Mouse (Mus musculus): Measurements from ENCODE around the gene Ttc33. TPM values are rescaled to one million over a fixed set of nuclear protein-coding genes. Genes with fewer than 3 reads are reported as not detected.
A peak's percentile ranks its signal among the peaks of the same experiment; 100 is the strongest.

Ttc33 gene
- polyA plus RNA-seq, 1 experiment = 14.2 TPM

GRCm38 (mm10) chr15:5234659-5235058 is 49.3 kb downstream of the Ttc33 start:
- Histone ChIP-seq H3K27me3 (replicated peaks; ENCODE audit: control insufficient read depth, insufficient read depth, low read length) (no peaks in the 10 kb centered on the region), H3K4me1 (ENCODE audit: control insufficient read depth, insufficient read depth, low read length) (no peaks in the 10 kb centered on the region), H3K27ac (ENCODE audit: insufficient read depth, low read depth, low read length) (no peak overlapping the region), H3K4me3 (ENCODE audit: insufficient read depth, low read depth, low read length) (no peak overlapping the region), H3K36me3 (ENCODE audit: control insufficient read depth, insufficient read depth, low read length) (no peaks in the 10 kb centered on the region; the same call in 1 of the 2 replicates)
- TF ChIP-seq CTCF (conservative IDR thresholded peaks at IDR 0.05; ENCODE audit: insufficient read depth, insufficient read length, low read depth, low read length) = no peak
- TF ChIP-seq POLR2A (IDR thresholded peaks at IDR 0.05; ENCODE audit: low read depth, low read length) = no peak
- no peak for DNase-seq
- 89% methylated on average over 16 of the region's 16 CpGs for WGBS

- no peaks in the 10 kb centered on the region for H3K27me3 ChIP-seq (replicated peaks; ENCODE audit: control insufficient read depth, insufficient read depth, low read length)
- H3K4me1 ChIP-seq (ENCODE audit: control insufficient read depth, insufficient read depth, low read length) = no peaks in the 10 kb centered on the region
- no peak overlapping the region for H3K4me3 ChIP-seq (ENCODE audit: insufficient read depth, low read depth, low read length)
- TF ChIP-seq CTCF (conservative IDR thresholded peaks at IDR 0.05; ENCODE audit: insufficient read depth, insufficient read length, low read depth, low read length) (no peak), POLR2A (IDR thresholded peaks at IDR 0.05; ENCODE audit: low read depth, low read length) (no peak)
- DNase-seq = peak; percentile 53
- H3K27ac ChIP-seq (ENCODE audit: insufficient read depth, low read depth, low read length) = no peak overlapping the region
- 30% methylated on average over 8 of the region's 8 CpGs for WGBS
- no peaks in the 10 kb centered on the region; the same call in 1 of the 2 replicates for H3K36me3 ChIP-seq (ENCODE audit: control insufficient read depth, insufficient read depth, low read length)
Observed at GRCm38 (mm10) chr15:5235527-5235926, 50.2 kb downstream of the Ttc33 start.

GRCm38 (mm10) chr15:5236538-5236937 is 51.2 kb downstream of the Ttc33 start:
- Histone ChIP-seq H3K27ac (ENCODE audit: insufficient read depth, low read depth, low read length) (no peak overlapping the region), H3K4me1 (ENCODE audit: control insufficient read depth, insufficient read depth, low read length) (no peaks in the 10 kb centered on the region), H3K4me3 (ENCODE audit: insufficient read depth, low read depth, low read length) (no peak overlapping the region), H3K27me3 (replicated peaks; ENCODE audit: control insufficient read depth, insufficient read depth, low read length) (no peaks in the 10 kb centered on the region), H3K36me3 (ENCODE audit: control insufficient read depth, insufficient read depth, low read length) (no peaks in the 10 kb centered on the region; the same call in 1 of the 2 replicates)
- WGBS = 11% methylated on average over 6 of the region's 6 CpGs
- DNase-seq = peak; percentile 85
- TF ChIP-seq CTCF (conservative IDR thresholded peaks at IDR 0.05; ENCODE audit: insufficient read depth, insufficient read length, low read depth, low read length) (peak; percentile 98), POLR2A (IDR thresholded peaks at IDR 0.05; ENCODE audit: low read depth, low read length) (no peak)

- DNase-seq = peak; percentile 25
- no peaks in the 10 kb centered on the region for H3K4me1 ChIP-seq (ENCODE audit: control insufficient read depth, insufficient read depth, low read length)
- H3K36me3 ChIP-seq (ENCODE audit: control insufficient read depth, insufficient read depth, low read length) = no peaks in the 10 kb centered on the region; the same call in 1 of the 2 replicates
- WGBS = 54% methylated on average over 7 of the region's 7 CpGs
- H3K27me3 ChIP-seq (replicated peaks; ENCODE audit: control insufficient read depth, insufficient read depth, low read length) = no peaks in the 10 kb centered on the region
- H3K27ac ChIP-seq (ENCODE audit: insufficient read depth, low read depth, low read length) = no peak overlapping the region
- no peak overlapping the region for H3K4me3 ChIP-seq (ENCODE audit: insufficient read depth, low read depth, low read length)
- TF ChIP-seq CTCF (conservative IDR thresholded peaks at IDR 0.05; ENCODE audit: insufficient read depth, insufficient read length, low read depth, low read length) = no peak
- TF ChIP-seq POLR2A (IDR thresholded peaks at IDR 0.05; ENCODE audit: low read depth, low read length) = no peak
Observed at GRCm38 (mm10) chr15:5237012-5237660, 51.8 kb downstream of the Ttc33 start.

- H3K4me3 ChIP-seq (ENCODE audit: insufficient read depth, low read depth, low read length) = no peak overlapping the region
- no peaks in the 10 kb centered on the region; the same call in none of the 2 replicates for H3K4me1 ChIP-seq (ENCODE audit: control insufficient read depth, insufficient read depth, low read length)
- no peaks in the 10 kb centered on the region; the same call in 1 of the 2 replicates for H3K36me3 ChIP-seq (ENCODE audit: control insufficient read depth, insufficient read depth, low read length)
- DNase-seq = no peak
- no peaks in the 10 kb centered on the region for H3K27me3 ChIP-seq (replicated peaks; ENCODE audit: control insufficient read depth, insufficient read depth, low read length)
- 68% methylated on average over 7 of the region's 7 CpGs for WGBS
- TF ChIP-seq POLR2A (IDR thresholded peaks at IDR 0.05; ENCODE audit: low read depth, low read length) = no peak
- no peak for TF ChIP-seq CTCF (conservative IDR thresholded peaks at IDR 0.05; ENCODE audit: insufficient read depth, insufficient read length, low read depth, low read length)
- no peak overlapping the region for H3K27ac ChIP-seq (ENCODE audit: insufficient read depth, low read depth, low read length)
Observed at GRCm38 (mm10) chr15:5238073-5238472, 52.7 kb downstream of the Ttc33 start.

GRCm38 (mm10) chr15:5238553-5238952 is 53.2 kb downstream of the Ttc33 start:
- Histone ChIP-seq H3K4me3 (ENCODE audit: insufficient read depth, low read depth, low read length) (no peak overlapping the region), H3K36me3 (ENCODE audit: control insufficient read depth, insufficient read depth, low read length) (no peaks in the 10 kb centered on the region; the same call in 1 of the 2 replicates), H3K27me3 (replicated peaks; ENCODE audit: control insufficient read depth, insufficient read depth, low read length) (no peaks in the 10 kb centered on the region), H3K4me1 (ENCODE audit: control insufficient read depth, insufficient read depth, low read length) (peaks cover 2% of the 10 kb centered on the region), H3K27ac (ENCODE audit: insufficient read depth, low read depth, low read length) (no peak overlapping the region)
- DNase-seq = peak; percentile 11
- 71% methylated on average over 4 of the region's 4 CpGs for WGBS
- TF ChIP-seq POLR2A (IDR thresholded peaks at IDR 0.05; ENCODE audit: low read depth, low read length) (no peak), CTCF (conservative IDR thresholded peaks at IDR 0.05; ENCODE audit: insufficient read depth, insufficient read length, low read depth, low read length) (no peak)

- Histone ChIP-seq H3K27me3 (replicated peaks; ENCODE audit: control insufficient read depth, insufficient read depth, low read length) (no peaks in the 10 kb centered on the region), H3K36me3 (ENCODE audit: control insufficient read depth, insufficient read depth, low read length) (no peaks in the 10 kb centered on the region), H3K4me3 (ENCODE audit: insufficient read depth, low read depth, low read length) (0 out of 2 replicates have a peak overlapping the region, but pooled peaks have one; percentile 24), H3K27ac (ENCODE audit: insufficient read depth, low read depth, low read length) (no peak overlapping the region), H3K4me1 (ENCODE audit: control insufficient read depth, insufficient read depth, low read length) (peaks cover 3% of the 10 kb centered on the region)
- 51% methylated on average over 4 of the region's 4 CpGs for WGBS
- no peak for TF ChIP-seq POLR2A (IDR thresholded peaks at IDR 0.05; ENCODE audit: low read depth, low read length)
- no peak for TF ChIP-seq CTCF (conservative IDR thresholded peaks at IDR 0.05; ENCODE audit: insufficient read depth, insufficient read length, low read depth, low read length)
- no peak for DNase-seq
Observed at GRCm38 (mm10) chr15:5239361-5239760, 54.0 kb downstream of the Ttc33 start.

All from kidney, adult 2 months (tissue).